Mouse (Mus musculus): ENCODE data around the gene Myadml2. TPM values are rescaled to one million over a fixed set of nuclear protein-coding genes. Genes with fewer than 3 reads are reported as not detected.
A peak's percentile ranks its signal among the peaks of the same experiment; 100 is the strongest.

Myadml2 gene
- polyA plus RNA-seq, 1 experiment = 3.8 TPM

GRCm38 (mm10) chr11:120628601-120629340, 19.2 kb downstream of the Myadml2 start:
- Histone ChIP-seq H3K4me3 (ENCODE audit: insufficient read depth, low read depth, low read length) (no peak overlapping the region; the same call in 1 of the 2 replicates), H3K27ac (replicated peaks; ENCODE audit: low read depth, low read length) (no peak overlapping the region), H3K4me1 (ENCODE audit: control insufficient read depth, insufficient read depth, insufficient read length, low read length) (peaks cover 35% of the 10 kb centered on the region)

- H3K27ac ChIP-seq (replicated peaks; ENCODE audit: low read depth, low read length) = no peak overlapping the region
- peaks cover 35% of the 10 kb centered on the region for H3K4me1 ChIP-seq (ENCODE audit: control insufficient read depth, insufficient read depth, insufficient read length, low read length)
- no peak overlapping the region for H3K4me3 ChIP-seq (ENCODE audit: insufficient read depth, low read depth, low read length)
Observed at GRCm38 (mm10) chr11:120627468-120628300, 20.3 kb downstream of the Myadml2 start.

- no peak overlapping the region for H3K4me3 ChIP-seq (ENCODE audit: insufficient read depth, low read depth, low read length)
- H3K4me1 ChIP-seq (ENCODE audit: control insufficient read depth, insufficient read depth, insufficient read length, low read length) = peaks cover 30% of the 10 kb centered on the region
- H3K27ac ChIP-seq (replicated peaks; ENCODE audit: low read depth, low read length) = no peak overlapping the region
Observed at GRCm38 (mm10) chr11:120626785-120627467, 21.0 kb downstream of the Myadml2 start.

- peak within 1 kb of the TSS; percentile 95 for H3K4me3 ChIP-seq (ENCODE audit: insufficient read depth, low read depth, low read length)
- peaks cover 15% of the 10 kb centered on the region for H3K4me1 ChIP-seq (ENCODE audit: control insufficient read depth, insufficient read depth, insufficient read length, low read length)
- H3K27ac ChIP-seq (replicated peaks; ENCODE audit: low read depth, low read length) = peak within 1 kb of the TSS; percentile 46; the same call in 1 of the 2 replicates
Observed at GRCm38 (mm10) chr11:120625152-120625775, 22.7 kb downstream of the Myadml2 start, which contains the start of gene Sirt7. TSS of gene Sirt7 (minus strand) at chr11:120625240.

GRCm38 (mm10) chr11:120624680-120625111, 23.3 kb downstream of the Myadml2 start:
- H3K4me3 ChIP-seq (ENCODE audit: insufficient read depth, low read depth, low read length) = peak overlapping the region; percentile 95
- peaks cover 11% of the 10 kb centered on the region for H3K4me1 ChIP-seq (ENCODE audit: control insufficient read depth, insufficient read depth, insufficient read length, low read length)
- H3K27ac ChIP-seq (replicated peaks; ENCODE audit: low read depth, low read length) = no peak overlapping the region

GRCm38 (mm10) chr11:120623961-120624679, 23.8 kb downstream of the Myadml2 start:
- Histone ChIP-seq H3K4me3 (ENCODE audit: insufficient read depth, low read depth, low read length) (peak overlapping the region; percentile 95), H3K27ac (replicated peaks; ENCODE audit: low read depth, low read length) (no peak overlapping the region), H3K4me1 (ENCODE audit: control insufficient read depth, insufficient read depth, insufficient read length, low read length) (peaks cover 5% of the 10 kb centered on the region)

GRCm38 (mm10) chr11:120622805-120623204, 25.2 kb downstream of the Myadml2 start:
- peaks cover 4% of the 10 kb centered on the region for H3K4me1 ChIP-seq (ENCODE audit: control insufficient read depth, insufficient read depth, insufficient read length, low read length)
- H3K27ac ChIP-seq (replicated peaks; ENCODE audit: low read depth, low read length) = no peak overlapping the region
- no peak overlapping the region for H3K4me3 ChIP-seq (ENCODE audit: insufficient read depth, low read depth, low read length)

- Histone ChIP-seq H3K4me3 (ENCODE audit: insufficient read depth, low read depth, low read length) (no peak overlapping the region), H3K4me1 (ENCODE audit: control insufficient read depth, insufficient read depth, insufficient read length, low read length) (peaks cover 7% of the 10 kb centered on the region), H3K27ac (replicated peaks; ENCODE audit: low read depth, low read length) (no peak overlapping the region)
Observed at GRCm38 (mm10) chr11:120620195-120620594, 27.8 kb downstream of the Myadml2 start.

- Histone ChIP-seq H3K4me3 (ENCODE audit: insufficient read depth, low read depth, low read length) (no peak overlapping the region), H3K4me1 (ENCODE audit: control insufficient read depth, insufficient read depth, insufficient read length, low read length) (peaks cover 5% of the 10 kb centered on the region), H3K27ac (replicated peaks; ENCODE audit: low read depth, low read length) (no peak overlapping the region)
Observed at GRCm38 (mm10) chr11:120618619-120619535, 29.1 kb downstream of the Myadml2 start.

GRCm38 (mm10) chr11:120617519-120618112, 30.3 kb downstream of the Myadml2 start, which contains the start of gene Pcyt2:
TSS of gene Pcyt2 (minus strand) at chr11:120617936.
- Histone ChIP-seq H3K4me1 (ENCODE audit: control insufficient read depth, insufficient read depth, insufficient read length, low read length) (peaks cover 5% of the 10 kb centered on the region), H3K4me3 (ENCODE audit: insufficient read depth, low read depth, low read length) (peak within 1 kb of the TSS; percentile 93), H3K27ac (replicated peaks; ENCODE audit: low read depth, low read length) (peak within 1 kb of the TSS; percentile 47)

- H3K27ac ChIP-seq (replicated peaks; ENCODE audit: low read depth, low read length) = peak overlapping the region; percentile 47; the same call in 1 of the 2 replicates
- H3K4me1 ChIP-seq (ENCODE audit: control insufficient read depth, insufficient read depth, insufficient read length, low read length) = peaks cover 5% of the 10 kb centered on the region
- H3K4me3 ChIP-seq (ENCODE audit: insufficient read depth, low read depth, low read length) = peak overlapping the region; percentile 93
Observed at GRCm38 (mm10) chr11:120616617-120617294, 31.2 kb downstream of the Myadml2 start.

GRCm38 (mm10) chr11:120615606-120616203, 32.3 kb downstream of the Myadml2 start:
- Histone ChIP-seq H3K4me3 (ENCODE audit: insufficient read depth, low read depth, low read length) (no peak overlapping the region), H3K4me1 (ENCODE audit: control insufficient read depth, insufficient read depth, insufficient read length, low read length) (peaks cover 5% of the 10 kb centered on the region), H3K27ac (replicated peaks; ENCODE audit: low read depth, low read length) (no peak overlapping the region)

All from brown adipose tissue, adult 24 weeks (tissue).